Mouse (Mus musculus): ENCODE results near the gene Tspan9.

Tspan9 gene

DNA sequence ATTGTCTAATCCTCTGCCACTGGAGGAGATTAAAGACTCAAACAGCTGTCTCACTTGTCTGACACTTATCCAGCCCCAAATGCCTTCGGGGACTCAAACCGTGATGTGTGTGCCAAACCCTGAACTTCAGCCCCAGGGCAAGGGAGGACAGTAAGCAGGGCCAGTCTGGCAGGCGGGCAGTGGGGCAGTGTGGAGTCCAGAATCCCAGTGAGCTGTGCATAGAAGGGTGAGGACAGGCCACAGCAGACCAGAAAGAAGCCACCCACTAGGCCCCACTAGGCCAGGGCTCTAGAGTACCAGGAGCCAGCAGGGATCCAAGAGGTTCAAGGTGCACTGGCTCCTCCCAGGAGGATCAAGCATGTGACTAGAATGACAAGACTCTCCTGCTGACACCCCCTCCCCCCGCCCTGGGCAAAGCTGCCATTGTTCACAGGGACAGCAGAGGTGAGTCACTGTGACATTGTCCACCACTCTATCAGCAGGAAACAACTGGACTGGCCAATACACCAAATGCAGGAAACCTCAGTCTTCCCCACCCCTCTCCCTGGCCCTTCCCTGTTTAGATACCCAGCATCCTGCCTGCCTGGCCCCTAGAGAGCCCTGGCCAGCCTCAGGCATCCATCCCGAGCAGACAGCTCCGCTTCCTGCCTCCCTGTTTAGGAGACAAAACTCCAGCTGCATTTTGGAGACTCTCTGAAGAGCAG lies 40.9 kb downstream of the Tspan9 start:
- DNase-seq (ENCODE audit: low spot score), result no peak

DNA sequence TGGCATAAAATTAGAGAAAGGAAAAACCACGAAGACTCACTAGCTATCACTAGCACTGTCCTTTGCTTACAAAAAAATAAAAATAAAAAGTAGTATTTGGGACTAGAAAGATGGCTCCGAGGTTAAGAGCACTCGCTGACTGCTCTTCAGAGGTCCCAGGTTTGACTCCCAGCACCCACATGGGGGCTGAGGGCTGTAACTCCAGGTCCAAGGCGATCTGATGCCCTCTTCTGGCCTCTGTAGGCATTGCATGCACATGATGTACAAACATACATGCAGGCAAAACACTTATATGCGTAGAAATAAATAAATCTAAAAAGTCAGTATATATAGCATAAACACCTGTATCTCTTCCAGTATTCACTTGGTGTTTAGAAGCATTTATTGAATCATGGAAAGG lies 43.5 kb downstream of the Tspan9 start:
- DNase-seq (ENCODE audit: low spot score), result no peak

DNA sequence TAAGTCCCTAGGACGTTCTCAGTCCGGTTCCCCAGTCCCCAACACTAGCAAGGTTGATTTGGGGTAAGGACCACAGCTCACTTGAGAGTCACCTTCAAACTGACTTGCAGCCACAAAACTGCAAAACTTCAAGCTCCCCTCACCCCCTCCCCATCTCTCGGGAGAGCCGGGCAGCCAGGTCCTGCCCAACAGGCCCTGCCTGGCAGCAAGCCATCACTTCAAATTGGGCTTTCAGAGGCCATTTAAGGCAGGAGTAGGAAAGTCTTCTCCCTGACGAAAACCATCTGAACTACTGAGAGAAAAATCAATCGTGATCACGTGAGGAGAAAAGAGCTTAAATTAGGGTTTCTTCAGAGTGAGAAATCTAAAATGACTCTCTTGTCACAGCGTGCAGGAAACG lies 44.2 kb downstream of the Tspan9 start:
- DNase-seq (ENCODE audit: low spot score), result no peak

GRCm38 (mm10) chr6:128096521-128096920 lies 46.9 kb downstream of the Tspan9 start:
- DNase-seq (ENCODE audit: low spot score), result no peak

DNA sequence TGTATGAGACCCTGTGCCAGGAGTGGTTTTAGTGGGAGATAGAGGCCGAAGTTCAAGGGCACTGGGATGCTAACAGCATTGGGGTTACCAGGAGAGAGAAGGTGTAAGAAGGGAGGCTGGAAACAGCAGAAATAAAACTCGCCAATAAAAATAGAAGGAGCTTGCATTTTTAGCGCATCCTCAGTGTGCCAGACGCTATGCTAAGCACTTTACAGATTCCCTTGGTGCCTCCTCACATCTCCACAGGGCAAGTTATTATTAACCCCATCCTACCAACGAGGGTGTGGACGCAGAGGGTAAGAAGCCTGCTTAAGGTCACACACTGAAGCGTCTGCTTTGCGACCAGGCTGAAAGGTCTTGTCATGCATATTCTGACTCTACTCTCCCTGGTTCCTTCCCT lies 47.5 kb downstream of the Tspan9 start:
- DNase-seq (ENCODE audit: low spot score), result no peak

GRCm38 (mm10) chr6:128095131-128095530 lies 48.3 kb downstream of the Tspan9 start:
- no peak for DNase-seq (ENCODE audit: low spot score)

DNA sequence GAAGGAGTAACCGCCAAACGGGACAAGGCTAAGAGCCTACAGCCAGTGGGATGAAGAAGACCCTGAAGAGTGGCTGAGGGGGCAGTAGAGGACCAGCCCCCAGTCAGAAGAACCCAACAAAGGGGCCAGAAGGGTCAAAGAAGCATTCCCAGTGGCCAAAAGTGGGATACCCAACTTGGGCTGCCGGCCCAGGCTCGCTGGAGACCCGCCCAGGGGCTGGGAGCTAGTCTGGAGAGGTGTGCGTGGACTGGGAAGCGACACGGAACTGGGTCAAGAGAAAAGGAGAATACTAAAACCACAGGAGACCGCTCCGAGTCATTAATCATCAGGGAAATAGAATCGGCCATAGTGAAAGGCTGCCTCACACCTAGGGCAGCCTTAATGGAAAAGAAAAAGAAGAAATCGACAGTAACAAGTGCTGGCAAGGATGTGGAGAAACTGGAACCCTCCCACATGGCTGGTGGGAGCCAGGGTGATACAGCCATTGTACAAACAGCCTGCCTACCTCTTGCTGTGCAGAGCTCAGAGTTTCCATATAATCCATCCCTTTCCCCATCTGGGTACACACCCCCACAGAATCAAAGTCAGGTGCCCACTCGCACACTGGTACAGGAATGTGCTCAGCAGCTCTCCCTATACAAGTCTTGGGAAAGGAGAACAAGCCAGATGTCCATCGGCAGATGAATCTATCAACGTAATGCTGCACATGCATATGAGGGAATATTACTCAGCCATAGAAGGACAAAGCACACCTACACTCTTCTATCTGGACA lies 49.4 kb downstream of the Tspan9 start:
- DNase-seq (ENCODE audit: low spot score), result no peak

- no peak for DNase-seq (ENCODE audit: low spot score)
Observed at GRCm38 (mm10) chr6:128092621-128093020, 50.8 kb downstream of the Tspan9 start.

DNA sequence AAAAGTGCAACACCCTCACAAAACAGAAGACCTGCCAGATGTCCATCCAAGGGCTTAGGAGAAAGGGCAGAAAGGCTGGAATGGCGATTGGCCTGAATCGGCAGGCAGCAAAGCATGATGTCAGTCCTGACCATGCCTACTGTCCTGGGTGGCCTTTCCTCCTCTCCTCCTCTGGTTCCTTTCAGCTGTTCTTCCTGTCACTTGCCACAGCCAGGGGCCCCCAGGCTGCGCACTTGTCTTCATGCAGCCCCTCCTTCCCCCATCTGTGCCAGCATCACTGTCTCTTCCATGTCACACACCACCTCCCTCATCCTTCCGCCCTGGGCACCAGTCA lies 51.6 kb downstream of the Tspan9 start:
- DNase-seq (ENCODE audit: low spot score), result no peak

GRCm38 (mm10) chr6:128090985-128091832 lies 52.2 kb downstream of the Tspan9 start:
- DNase-seq (ENCODE audit: low spot score), result peak; percentile 31

- DNase-seq (ENCODE audit: low spot score), result no peak
Observed at GRCm38 (mm10) chr6:128089770-128090702, 53.4 kb downstream of the Tspan9 start.

DNA sequence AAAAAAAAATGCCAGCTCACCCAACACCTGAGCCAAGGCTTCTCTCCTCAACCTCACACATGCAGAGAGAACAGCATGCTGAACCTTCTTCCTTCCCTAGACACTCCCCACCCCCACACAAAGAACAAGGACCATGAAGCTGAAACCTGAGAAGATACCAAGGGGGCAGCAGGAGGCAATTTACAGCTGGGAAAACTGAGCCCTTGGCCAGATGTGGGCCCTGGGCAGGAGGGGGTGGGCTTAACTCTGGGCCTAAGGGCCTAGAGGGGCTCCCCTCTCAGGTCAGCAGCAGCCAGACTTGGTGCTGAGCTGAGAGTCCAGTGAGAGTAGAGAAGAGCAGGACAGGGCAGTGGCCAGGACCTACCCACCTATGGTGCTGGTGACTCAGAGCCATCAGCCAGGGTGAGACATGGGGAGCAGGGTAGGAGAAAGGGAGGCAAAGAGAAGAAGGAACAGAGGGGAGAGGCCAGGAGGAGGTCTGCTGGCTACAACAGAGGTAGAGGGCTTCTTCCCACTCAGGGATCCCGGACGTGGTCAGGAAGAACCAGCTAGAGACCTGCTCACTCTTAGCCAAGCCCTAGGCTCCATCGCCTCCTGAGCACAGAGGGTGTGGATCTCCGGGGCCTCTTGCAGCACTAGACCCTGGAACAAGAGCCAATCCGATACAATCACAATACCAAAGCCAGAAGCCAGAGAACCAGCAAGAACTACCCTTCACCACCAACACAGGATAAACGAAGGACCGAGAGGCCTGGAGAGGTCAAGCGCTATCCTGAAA lies 54.5 kb downstream of the Tspan9 start:
- no peak for DNase-seq (ENCODE audit: low spot score)

- no peak for DNase-seq (ENCODE audit: low spot score)
Observed at GRCm38 (mm10) chr6:128085488-128086066, 57.8 kb downstream of the Tspan9 start.

DNA sequence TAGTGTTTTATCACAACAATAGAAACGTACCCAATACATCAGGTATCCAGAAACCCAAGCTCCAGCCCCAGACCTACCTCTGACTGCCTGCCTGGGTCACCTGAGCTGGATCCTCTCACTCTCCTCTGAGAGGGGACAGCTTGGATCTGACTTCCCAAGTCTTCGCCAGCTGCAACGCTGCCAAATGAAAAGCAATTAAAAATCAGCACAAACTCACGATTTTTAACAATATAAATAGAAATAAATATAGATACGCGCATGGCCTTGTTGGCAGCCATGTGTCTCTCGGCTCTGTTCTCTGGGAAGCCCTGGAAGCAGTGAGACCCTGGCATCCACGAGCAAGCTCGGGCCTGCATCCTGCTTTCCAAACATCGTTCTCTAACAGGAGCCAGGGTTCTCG lies 60.1 kb downstream of the Tspan9 start:
- no peak for DNase-seq (ENCODE audit: low spot score)

- no peak for DNase-seq (ENCODE audit: low spot score)
Observed at GRCm38 (mm10) chr6:128081781-128082180, 61.6 kb downstream of the Tspan9 start.

DNA sequence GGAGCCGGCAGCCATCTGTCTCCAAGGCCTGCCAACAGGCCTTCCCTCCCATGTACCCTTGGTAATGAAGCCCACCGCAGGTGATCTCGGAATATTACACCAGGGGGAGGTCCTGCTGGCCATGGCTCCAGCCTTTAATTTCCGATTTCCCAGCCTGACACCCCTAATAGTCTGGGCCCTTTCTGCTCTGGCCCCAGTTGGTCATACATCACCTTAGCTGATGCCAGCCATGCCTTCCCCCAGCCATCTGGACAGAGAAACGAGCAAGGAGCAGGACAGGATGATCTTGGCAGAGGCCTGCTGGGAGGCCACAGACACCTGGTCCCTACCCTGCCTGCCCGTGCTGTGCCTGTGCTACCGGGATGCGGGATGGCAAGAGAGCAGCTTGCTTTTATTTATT lies 62.1 kb downstream of the Tspan9 start:
- no peak for DNase-seq (ENCODE audit: low spot score)

GRCm38 (mm10) chr6:128079576-128080224 lies 63.7 kb downstream of the Tspan9 start:
- no peak for DNase-seq (ENCODE audit: low spot score)

- DNase-seq (ENCODE audit: low spot score), result no peak
Observed at GRCm38 (mm10) chr6:128078508-128078907, 64.9 kb downstream of the Tspan9 start.

- no peak for DNase-seq (ENCODE audit: low spot score)
Observed at GRCm38 (mm10) chr6:128076104-128077020, 67.0 kb downstream of the Tspan9 start.
